Mouse (Mus musculus) forebrain, postnatal 0 days (tissue): ENCODE results near the gene Iqck. TPM values are rescaled to one million over a fixed set of nuclear protein-coding genes. Genes with fewer than 3 reads are reported as not detected.
A peak's percentile ranks its signal among the peaks of the same experiment; 100 is the strongest.

Experiments used
- ATAC-seq: fragments of 200-750 bp; cut with Nextera tagmentation; 2 replicates; pipeline ENCODE4 v1.8.0; 2017; ENCODE audit warnings: mild to moderate bottlenecking, moderate library complexity
- DNase-seq: peaks from one replicate; pipeline ENCODE4 v3.0.0-alpha.2; 2015
- H3K27ac ChIP-seq: fragments of 300-500 bp; sonication (generic); 2 replicates; pipeline ENCODE4 v1.5.1; 2014; ENCODE audit warnings: low read depth, mild to moderate bottlenecking, antibody characterized with exemption, low read length, moderate library complexity, mixed read lengths
- H3K27me3 ChIP-seq: fragments of 300-500 bp; sonication (generic); 2 replicates; pipeline ENCODE4 v1.6.1; 2014; ENCODE audit warnings: mild to moderate bottlenecking, low read length, mixed read lengths; ENCODE audit not compliant: insufficient read depth
- H3K36me3 ChIP-seq: fragments of 300-500 bp; sonication (generic); 2 replicates; pipeline ENCODE4 v1.6.1; 2014; ENCODE audit warnings: mild to moderate bottlenecking, moderate library complexity; ENCODE audit not compliant: insufficient read depth
- H3K4me1 ChIP-seq: fragments of 300-500 bp; sonication (generic); 2 replicates; pipeline ENCODE4 v1.6.1; 2014; ENCODE audit warnings: antibody characterized with exemption; ENCODE audit not compliant: insufficient read depth
- H3K4me2 ChIP-seq: fragments of 300-500 bp; sonication (generic); 2 replicates; pipeline ENCODE4 v1.6.1; 2014; ENCODE audit warnings: low read depth, mild to moderate bottlenecking, moderate library complexity
- H3K4me3 ChIP-seq: fragments of 300-500 bp; sonication (generic); 2 replicates; pipeline ENCODE4 v1.5.1; 2014; ENCODE audit warnings: low read depth, low read length, mixed read lengths
- H3K9ac ChIP-seq: fragments of 300-500 bp; sonication (generic); 2 replicates; pipeline ENCODE4 v1.6.1; 2014; ENCODE audit warnings: mild to moderate bottlenecking
- H3K9me3 ChIP-seq: fragments of 300-500 bp; sonication (generic); 2 replicates; pipeline ENCODE4 v1.6.1; 2016; ENCODE audit warnings: low read length
- CTCF ChIP-seq: sonication (generic); IDR thresholded peaks from 2 replicates; pipeline ENCODE4 v1.5.1; 2016; ENCODE audit warnings: antibody characterized with exemption, control low read depth, low read depth
- WGBS: fragments of 180-500 bp; shearing (Covaris S2); extraction: QIAGEN DNeasy Blood & Tissue Kit; methylation state at CpG from one replicate; pipeline ENCODE4 v1.1.7; 2014; 5-methylcytosine and 5-hydroxymethylcytosine counted together
- polyA plus RNA-seq: library from polyadenylated mRNA; unstranded; fragments of >200 nt; fragmentation: Nextera tagmentation; extraction: Ambion mirVana; gene quantifications from 2 replicates; pipeline ENCODE4 v1.2.1, GENCODE M21; 2015
- total RNA-seq: library from RNA; depleted of rRNA; stranded (reverse); fragments of >200 nt; gene quantifications from 2 replicates; pipeline ENCODE4 v1.2.3, GENCODE M21; 2014

Iqck gene
- total and polyA plus RNA-seq, 2 experiments from 2014 or later, result 6.2 to 7.1 TPM

- no peak overlapping the region for H3K27ac ChIP-seq
- ATAC-seq, result no peak
- no peak for DNase-seq
These were observed 42.5 kb downstream of the Iqck start for GRCm38 (mm10) chr7:118898063-118898462.

GRCm38 (mm10) chr7:118900090-118900489 lies 44.5 kb downstream of the Iqck start:
- Histone ChIP-seq H3K27ac (no peak overlapping the region), H3K9ac (no peak overlapping the region), H3K4me1 (peaks cover 5% of the 10 kb centered on the region), H3K9me3 (no peaks in the 10 kb centered on the region), H3K27me3 (no peaks in the 10 kb centered on the region), H3K36me3 (no peaks in the 10 kb centered on the region), H3K4me2 (no peak overlapping the region), H3K4me3 (no peak overlapping the region)
- 70% methylated on average over 2 of the region's 2 CpGs for WGBS
- no peak for ATAC-seq
- no peak for TF ChIP-seq CTCF
- DNase-seq, result no peak

More at GRCm38 (mm10) chr7:118898063-118898462, 42.5 kb downstream of the Iqck start:
- Histone ChIP-seq H3K4me1 (peaks cover 5% of the 10 kb centered on the region), H3K27me3 (no peaks in the 10 kb centered on the region), H3K4me2 (no peak overlapping the region), H3K36me3 (no peaks in the 10 kb centered on the region), H3K4me3 (no peak overlapping the region), H3K9ac (no peak overlapping the region), H3K9me3 (no peaks in the 10 kb centered on the region)
- peak; percentile 20; the same call in 1 of the 2 replicates for TF ChIP-seq CTCF

GRCm38 (mm10) chr7:118902944-118903343 lies 47.4 kb downstream of the Iqck start:
- no peaks in the 10 kb centered on the region for H3K27me3 ChIP-seq
- no peak overlapping the region for H3K27ac ChIP-seq
- H3K4me2 ChIP-seq, result peak overlapping the region; percentile 27
- ATAC-seq, result peak; percentile 76
- no peaks in the 10 kb centered on the region for H3K36me3 ChIP-seq
- no peak overlapping the region for H3K9ac ChIP-seq
- H3K4me1 ChIP-seq, result peaks cover 5% of the 10 kb centered on the region
- no peak for TF ChIP-seq CTCF
- WGBS, result 20% methylated on average over 13 of the region's 13 CpGs
- no peaks in the 10 kb centered on the region for H3K9me3 ChIP-seq
- DNase-seq, result peak; percentile 76
- no peak overlapping the region for H3K4me3 ChIP-seq

GRCm38 (mm10) chr7:118903879-118904278 lies 48.3 kb downstream of the Iqck start:
- WGBS, result 82% methylated on average over 9 of the region's 9 CpGs
- no peak overlapping the region for H3K4me2 ChIP-seq
- no peak overlapping the region for H3K27ac ChIP-seq
- H3K9ac ChIP-seq, result no peak overlapping the region
- no peak for ATAC-seq
- no peaks in the 10 kb centered on the region for H3K27me3 ChIP-seq
- no peak overlapping the region for H3K4me3 ChIP-seq
- DNase-seq, result no peak
- no peaks in the 10 kb centered on the region for H3K36me3 ChIP-seq
- no peak for TF ChIP-seq CTCF
- H3K4me1 ChIP-seq, result peaks cover 5% of the 10 kb centered on the region
- no peaks in the 10 kb centered on the region for H3K9me3 ChIP-seq

- no peak for TF ChIP-seq CTCF
- DNase-seq (no peak), ATAC-seq (no peak)
- H3K9ac ChIP-seq, result no peak overlapping the region
- 92% methylated on average over 4 of the region's 4 CpGs for WGBS
- H3K27ac ChIP-seq, result no peak overlapping the region
- H3K4me3 ChIP-seq, result no peak overlapping the region
- H3K4me2 ChIP-seq, result no peak overlapping the region
- no peaks in the 10 kb centered on the region for H3K27me3 ChIP-seq
- H3K9me3 ChIP-seq, result no peaks in the 10 kb centered on the region
- peaks cover 5% of the 10 kb centered on the region for H3K4me1 ChIP-seq
- no peaks in the 10 kb centered on the region for H3K36me3 ChIP-seq
These were observed 49.0 kb downstream of the Iqck start for GRCm38 (mm10) chr7:118904530-118904929.

GRCm38 (mm10) chr7:118908961-118909515 lies 53.5 kb downstream of the Iqck start:
- H3K4me2 ChIP-seq, result no peak overlapping the region

GRCm38 (mm10) chr7:118910464-118910863 lies 54.9 kb downstream of the Iqck start:
- DNase-seq (no peak), ATAC-seq (no peak)
- H3K9ac ChIP-seq, result no peak overlapping the region
- no peak for TF ChIP-seq CTCF
- no peaks in the 10 kb centered on the region for H3K9me3 ChIP-seq
- no peaks in the 10 kb centered on the region for H3K36me3 ChIP-seq
- 91% methylated on average over 2 of the region's 2 CpGs for WGBS
- no peak overlapping the region for H3K4me2 ChIP-seq
- peaks cover 3% of the 10 kb centered on the region; the same call in 1 of the 2 replicates for H3K4me1 ChIP-seq
- no peak overlapping the region for H3K4me3 ChIP-seq
- no peak overlapping the region for H3K27ac ChIP-seq
- H3K27me3 ChIP-seq, result no peaks in the 10 kb centered on the region

More at GRCm38 (mm10) chr7:118908961-118909515, 53.5 kb downstream of the Iqck start:
- ATAC-seq (no peak), DNase-seq (no peak)
- 68% methylated on average over 8 of the region's 8 CpGs for WGBS
- Histone ChIP-seq H3K9me3 (no peaks in the 10 kb centered on the region), H3K27me3 (no peaks in the 10 kb centered on the region), H3K4me1 (peaks cover 3% of the 10 kb centered on the region; the same call in 1 of the 2 replicates), H3K27ac (no peak overlapping the region), H3K4me3 (no peak overlapping the region), H3K36me3 (no peaks in the 10 kb centered on the region), H3K9ac (no peak overlapping the region)
- TF ChIP-seq CTCF, result no peak
